ENCODE assay signal across 9 mouse cellular contexts in genomic region chr9:121415626-121416241, GRCm38 (mm10).
DNase-seq lines count a peak whose midpoint lies in the region; ATAC-seq lines count a peak whose summit lies in the region.
"Had no signal": no experiment of that assay in that cellular context is flagged by ENCODE, and none has a peak within 500 bp of the region (broad histone marks: within the 10 kb centered on the region; RNA-seq: fewer than 3 reads in every experiment).

No protein-coding gene starts in this region.

- DNase-seq in heart, adult 11 months, result peak; percentile 98
- DNase-seq in heart, embryonic 10.5 days (ENCODE audit: low spot score), result no peak
- DNase-seq in adrenal gland, postnatal 10 days, result peak; percentile 94
- peak; percentile 76 to 78 for DNase-seq in kidney, postnatal 36 days
- peak; percentile 87 for DNase-seq in testis, postnatal 14 days (ENCODE audit: low spot score)
- DNase-seq in frontal cortex, postnatal 36 days (ENCODE audit: low spot score in 2 of 2), result no peak

- WGBS in heart, embryonic 10.5 days, result 82% methylated on average over 19 of the region's 19 CpGs
- 71% methylated on average over 19 of the region's 19 CpGs for WGBS in heart, embryonic 13.5 days

- H3K27ac ChIP-seq in heart, embryonic 10.5 days, result no peak overlapping the region
- H3K27ac ChIP-seq in heart, embryonic 13.5 days (replicated peaks), result no peak overlapping the region
- H3K27ac ChIP-seq: limb, embryonic 12.5 days had no signal

- no peaks in the 10 kb centered on the region for H3K9me3 ChIP-seq in heart, embryonic 10.5 days
- no peaks in the 10 kb centered on the region for H3K9me3 ChIP-seq in heart, embryonic 13.5 days
- H3K9me3 ChIP-seq: limb, embryonic 12.5 days had no signal

- H3K9ac ChIP-seq in heart, embryonic 13.5 days, result no peak overlapping the region
- H3K9ac ChIP-seq: limb, embryonic 12.5 days had no signal

- H3K36me3 ChIP-seq in heart, embryonic 10.5 days, result 0 out of 2 replicates have a peak, but pooled peaks cover 2% of the 10 kb centered on the region
- H3K36me3 ChIP-seq in heart, embryonic 13.5 days, result peaks cover 6% of the 10 kb centered on the region
- H3K36me3 ChIP-seq: limb, embryonic 12.5 days had no signal

- peaks cover 14% of the 10 kb centered on the region for H3K4me1 ChIP-seq in heart, embryonic 10.5 days
- peaks cover 27% of the 10 kb centered on the region for H3K4me1 ChIP-seq in heart, embryonic 13.5 days
- H3K4me1 ChIP-seq: limb, embryonic 12.5 days had no signal

- no peak overlapping the region for H3K4me2 ChIP-seq in heart, embryonic 13.5 days
- H3K4me2 ChIP-seq: limb, embryonic 12.5 days had no signal

- H3K27me3 ChIP-seq in heart, embryonic 10.5 days (ENCODE audit: insufficient read depth, poor library complexity, severe bottlenecking), result no peaks in the 10 kb centered on the region
- H3K27me3 ChIP-seq in heart, embryonic 13.5 days (replicated peaks), result no peaks in the 10 kb centered on the region
- H3K27me3 ChIP-seq: limb, embryonic 12.5 days had no signal

- ATAC-seq in heart, embryonic 13.5 days (ENCODE audit: extremely low read depth, insufficient number of reproducible peaks, low FRiP score, low TSS enrichment), result peak; percentile 31; the same call in 1 of the 2 replicates
- ATAC-seq in megakaryocyte, adult 5-6 weeks (ENCODE audit: poor library complexity, severe bottlenecking), result no peak

- no peak overlapping the region for H3K4me3 ChIP-seq in heart, embryonic 10.5 days
- H3K4me3 ChIP-seq in heart, embryonic 13.5 days, result no peak overlapping the region
- H3K4me3 ChIP-seq: limb, embryonic 12.5 days had no signal

Comparison
In these comparisons a context has a peak if more than half of its experiments do, and no peak if none do; other contexts are left out.
1. DNase-seq: peak in heart, adult 11 months (single experiment), adrenal gland, postnatal 10 days (single experiment), kidney, postnatal 36 days (2 of 2) and testis, postnatal 14 days (single experiment); none in heart, embryonic 10.5 days (single experiment) and frontal cortex, postnatal 36 days (0 of 2).